Mouse (Mus musculus): ENCODE measurements at regions not wholly inside any gene's neighbourhood (a gene's known extent, or its start where the extent isn't known, plus 50 kb on each side); places are given as distances from the start of the nearest gene placed in this dataset.

- TF ChIP-seq GATA1 (IDR thresholded peaks at IDR 0.05; ENCODE audit: borderline replicate concordance, low read length): no peak
- TF ChIP-seq FLI1 (IDR thresholded peaks at IDR 0.05; ENCODE audit: low read length): no peak
These were observed 132.1 kb upstream of the Gm11042 start for GRCm38 (mm10) chr12:74448248-74448647.
